Mouse (Mus musculus) ES-E14 (cell line): ENCODE measurements at regions not wholly inside any gene's neighbourhood (a gene's known extent, or its start where the extent isn't known, plus 50 kb on each side); places are given as distances from the start of the nearest gene placed in this dataset.

Experiments used
- DNase-seq: peaks from one replicate; pipeline ENCODE4 v3.0.0-alpha.2; 2013; ENCODE audit warnings: low read depth, low spot score
- H3K27ac ChIP-seq: 2 replicates; pipeline ENCODE4 v1.5.1; 2012; ENCODE audit warnings: low read depth, mild to moderate bottlenecking, low read length, moderate library complexity, mixed read lengths; ENCODE audit not compliant: poor library complexity, insufficient read depth, severe bottlenecking
- H3K36me3 ChIP-seq: 2 replicates; pipeline ENCODE4 v1.6.1; 2012; ENCODE audit warnings: mild to moderate bottlenecking, low read length, moderate library complexity, mixed read lengths; ENCODE audit not compliant: control insufficient read depth, poor library complexity, insufficient read depth, severe bottlenecking
- H3K4me1 ChIP-seq, 2 experiments: fragments of 150-350 bp in 1 of 2; sonication (generic) in 1 of 2; 2 replicates each; pipeline ENCODE4 v1.6.1; 2012; ENCODE audit warnings: low read length in 2 of 2, mild to moderate bottlenecking in 1 of 2, mixed read lengths in 1 of 2; ENCODE audit not compliant: control insufficient read depth in 2 of 2, insufficient read depth in 2 of 2, poor library complexity in 1 of 2
- H3K4me3 ChIP-seq, 2 experiments: fragments of 150-350 bp in 1 of 2; sonication (generic) in 1 of 2; 2 replicates each; pipeline ENCODE4 v1.5.1; 2012; ENCODE audit warnings: low read length in 2 of 2, low read depth in 1 of 2, mild to moderate bottlenecking in 1 of 2, mixed read lengths in 1 of 2; ENCODE audit not compliant: insufficient read depth in 1 of 2, poor library complexity in 1 of 2, severe bottlenecking in 1 of 2
- H3K9ac ChIP-seq: 2 replicates; pipeline ENCODE4 v1.6.1; 2012; ENCODE audit warnings: low read depth, mild to moderate bottlenecking, low read length, mixed read lengths; ENCODE audit not compliant: poor library complexity, insufficient read depth, severe bottlenecking
- H3K9me3 ChIP-seq: fragments of 150-350 bp; sonication (generic); 2 replicates; pipeline ENCODE4 v1.6.1; 2012; ENCODE audit warnings: low read depth, mild to moderate bottlenecking, low read length; ENCODE audit not compliant: control insufficient read depth, insufficient read depth
- CHD2 ChIP-seq: IDR thresholded peaks from 2 replicates; pipeline ENCODE4 v1.6.1; 2014; ENCODE audit warnings: mild to moderate bottlenecking, low read depth, low read length, inconsistent platforms
- HCFC1 ChIP-seq: IDR thresholded peaks from 2 replicates; pipeline ENCODE4 v1.6.1; 2012; ENCODE audit warnings: low read length, inconsistent platforms, borderline replicate concordance; ENCODE audit not compliant: insufficient read depth
- MAFK ChIP-seq: IDR thresholded peaks from 2 replicates; pipeline ENCODE4 v1.6.1; 2014; ENCODE audit warnings: mild to moderate bottlenecking, low read depth, low read length, inconsistent platforms; ENCODE audit not compliant: insufficient read depth
- ZC3H11A ChIP-seq: IDR thresholded peaks from 2 replicates; pipeline ENCODE4 v1.6.1; 2012; ENCODE audit warnings: low read depth, mild to moderate bottlenecking, inconsistent platforms, low read length, borderline replicate concordance
- ZNF384 ChIP-seq: IDR thresholded peaks from 2 replicates; pipeline ENCODE4 v1.6.1; 2012; ENCODE audit warnings: low read depth, low read length, inconsistent platforms
- in situ Hi-C, 2 experiments: fragments of 600-800 bp; cut with MboI; formaldehyde crosslinking; loops; one replicate each; pipeline ENCODE4 v1.15.1; 2025; ENCODE audit warnings: low sequenced_read_pairs in 2 of 2, inconsistent platforms in 1 of 2; ENCODE audit not compliant: unreplicated experiment in 2 of 2

- no peak for DNase-seq
- TF ChIP-seq CHD2, result no peak
- TF ChIP-seq HCFC1, result no peak
- no peak for TF ChIP-seq MAFK
- TF ChIP-seq ZNF384, result no peak
- TF ChIP-seq ZC3H11A, result no peak
- Histone ChIP-seq H3K4me3 (no peak overlapping the region), H3K9ac (no peak overlapping the region), H3K9me3 (no peaks in the 10 kb centered on the region), H3K36me3 (no peaks in the 10 kb centered on the region), H3K4me1 (no peaks in the 10 kb centered on the region), H3K27ac (no peak overlapping the region)
- in situ Hi-C loops, result no loop called here
Observed at GRCm38 (mm10) chr13:84368225-84368624, 146.1 kb downstream of the Tmem161b start.

GRCm38 (mm10) chr13:84374711-84375257 is 152.7 kb downstream of the Tmem161b start:
- H3K4me3 ChIP-seq, result no peak overlapping the region
- H3K9me3 ChIP-seq, result no peaks in the 10 kb centered on the region
- TF ChIP-seq ZC3H11A, result no peak
- TF ChIP-seq MAFK, result no peak
- TF ChIP-seq HCFC1, result no peak
- TF ChIP-seq CHD2, result no peak
- no peak for TF ChIP-seq ZNF384
- no peaks in the 10 kb centered on the region for H3K36me3 ChIP-seq
- no peak overlapping the region for H3K9ac ChIP-seq
- H3K27ac ChIP-seq, result no peak overlapping the region
- no peaks in the 10 kb centered on the region for H3K4me1 ChIP-seq
- in situ Hi-C loops, result no loop called here
- no peak for DNase-seq

GRCm38 (mm10) chr13:84375941-84376340 is 153.8 kb downstream of the Tmem161b start:
- H3K36me3 ChIP-seq, result no peaks in the 10 kb centered on the region
- TF ChIP-seq CHD2 (no peak), ZNF384 (no peak), ZC3H11A (no peak), MAFK (no peak), HCFC1 (no peak)
- no peak overlapping the region for H3K27ac ChIP-seq
- H3K9me3 ChIP-seq, result no peaks in the 10 kb centered on the region
- no peak overlapping the region for H3K4me3 ChIP-seq
- no peaks in the 10 kb centered on the region for H3K4me1 ChIP-seq
- no peak overlapping the region for H3K9ac ChIP-seq
- in situ Hi-C loops, result no loop called here
- no peak for DNase-seq

- TF ChIP-seq ZNF384 (no peak), ZC3H11A (no peak), CHD2 (no peak), MAFK (no peak), HCFC1 (no peak)
- Histone ChIP-seq H3K36me3 (no peaks in the 10 kb centered on the region), H3K4me3 (no peak overlapping the region), H3K9ac (no peak overlapping the region), H3K9me3 (no peaks in the 10 kb centered on the region), H3K4me1 (no peaks in the 10 kb centered on the region), H3K27ac (no peak overlapping the region)
- no peak for DNase-seq
- in situ Hi-C loops, result no loop called here
Observed at GRCm38 (mm10) chr13:84378553-84379332, 156.6 kb downstream of the Tmem161b start.

GRCm38 (mm10) chr13:84391554-84391953 is 169.5 kb downstream of the Tmem161b start:
- in situ Hi-C loops, result no loop called here
- H3K4me1 ChIP-seq, result no peaks in the 10 kb centered on the region
- H3K36me3 ChIP-seq, result no peaks in the 10 kb centered on the region
- DNase-seq, result no peak
- H3K27ac ChIP-seq, result no peak overlapping the region
- H3K9me3 ChIP-seq, result no peaks in the 10 kb centered on the region
- H3K4me3 ChIP-seq, result no peak overlapping the region
- no peak for TF ChIP-seq CHD2
- no peak for TF ChIP-seq HCFC1
- no peak for TF ChIP-seq ZC3H11A
- no peak for TF ChIP-seq MAFK
- no peak for TF ChIP-seq ZNF384
- no peak overlapping the region for H3K9ac ChIP-seq
